Mouse (Mus musculus) olfactory bulb, adult 2 months (tissue): Measurements from ENCODE around the gene Golga7b. TPM values are rescaled to one million over a fixed set of nuclear protein-coding genes. Genes with fewer than 3 reads are reported as not detected.

ENCODE experiments used
- H3K27ac ChIP-seq: fragments of 200-500 bp; 2 replicates; pipeline ENCODE4 v1.5.1; 2012; ENCODE audit warnings: low read depth, low read length; ENCODE audit not compliant: insufficient read depth
- H3K4me1 ChIP-seq: fragments of 200-500 bp; 2 replicates; pipeline ENCODE4 v1.6.1; 2012; ENCODE audit warnings: low read length; ENCODE audit not compliant: control insufficient read depth, insufficient read depth
- H3K4me3 ChIP-seq: fragments of 200-500 bp; 2 replicates; pipeline ENCODE4 v1.5.1; 2012; ENCODE audit warnings: mild to moderate bottlenecking, low read depth, low read length, moderate library complexity; ENCODE audit not compliant: insufficient read depth
- CTCF ChIP-seq: fragments of 200-500 bp; IDR thresholded peaks from 2 replicates; pipeline ENCODE4 v1.5.1; 2012; ENCODE audit warnings: low read depth, mild to moderate bottlenecking, low read length, moderate library complexity; ENCODE audit not compliant: insufficient read depth
- POLR2A ChIP-seq: fragments of 200-500 bp; IDR thresholded peaks from 2 replicates; pipeline ENCODE4 v1.6.1; 2012; ENCODE audit warnings: mild to moderate bottlenecking, low read depth, low read length, moderate library complexity; ENCODE audit not compliant: insufficient read depth
- WGBS: fragments of 180-500 bp; shearing (Covaris S2); methylation state at CpG from one replicate; pipeline ENCODE4 v1.1.7; 2018; 5-methylcytosine and 5-hydroxymethylcytosine counted together
- polyA plus RNA-seq: library from polyadenylated mRNA; stranded (reverse); fragments of >200 nt; gene quantifications from 2 replicates; pipeline ENCODE4 v1.2.4, GENCODE M21; 2012; ENCODE audit warnings: low replicate concordance; ENCODE audit not compliant: missing spikeins, insufficient read depth, insufficient read length

Gene Golga7b
- polyA plus RNA-seq, 1 experiment, result not detected

GRCm38 (mm10) chr19:42279611-42280010, 32.2 kb downstream of the Golga7b start:
- TF ChIP-seq POLR2A (no peak), CTCF (no peak)
- peaks cover 12% of the 10 kb centered on the region for H3K4me1 ChIP-seq
- 82% methylated on average over 3 of the region's 3 CpGs for WGBS
- H3K4me3 ChIP-seq, result no peak overlapping the region
- no peak overlapping the region for H3K27ac ChIP-seq

- Histone ChIP-seq H3K27ac (no peak overlapping the region), H3K4me3 (no peak overlapping the region), H3K4me1 (peaks cover 4% of the 10 kb centered on the region; the same call in 1 of the 2 replicates)
- 89% methylated on average over 8 of the region's 8 CpGs for WGBS
- TF ChIP-seq CTCF, result no peak
- TF ChIP-seq POLR2A, result no peak
These were observed 36.8 kb downstream of the Golga7b start for GRCm38 (mm10) chr19:42284178-42284577.

- 86% methylated on average over 4 of the region's 4 CpGs for WGBS
- Histone ChIP-seq H3K4me3 (no peak overlapping the region), H3K27ac (no peak overlapping the region), H3K4me1 (peaks cover 14% of the 10 kb centered on the region)
- no peak for TF ChIP-seq CTCF
- TF ChIP-seq POLR2A, result no peak
These were observed 41.0 kb downstream of the Golga7b start for GRCm38 (mm10) chr19:42288361-42288760.

DNA sequence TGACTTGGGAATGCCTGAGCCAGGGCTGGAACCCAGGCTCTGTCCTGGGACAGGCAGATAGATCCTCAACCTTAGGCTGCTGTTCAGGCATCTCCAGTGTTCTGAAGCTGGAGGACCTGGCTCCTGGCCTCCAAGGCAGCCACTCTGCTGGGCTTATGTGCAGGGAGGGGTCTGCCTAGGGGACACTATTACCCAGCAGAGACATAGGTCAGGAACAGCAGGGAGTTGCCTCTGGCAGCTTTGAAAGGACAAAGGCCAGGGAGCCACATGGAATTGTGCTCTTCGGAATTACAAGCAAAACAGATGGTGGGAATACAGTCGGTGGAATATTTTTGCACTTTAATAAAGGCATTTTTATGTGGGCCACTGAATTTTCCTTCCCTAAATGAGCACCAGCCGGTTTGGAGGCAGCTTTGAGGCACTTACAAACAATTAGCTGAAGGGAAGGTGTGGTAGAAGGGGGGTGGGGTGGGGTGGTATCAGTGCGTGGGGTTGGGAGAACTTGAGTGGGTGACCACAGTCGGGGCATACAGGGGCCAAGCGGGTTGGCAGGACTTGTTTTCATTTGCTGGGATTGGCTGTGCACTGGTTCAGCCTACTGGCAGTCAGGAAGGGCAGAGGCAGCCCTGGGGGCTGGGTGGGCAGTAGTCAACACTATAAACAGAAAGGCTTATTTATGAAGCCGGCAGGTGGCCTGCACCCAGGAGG, 43.7 kb downstream of the Golga7b start:
- no peak for TF ChIP-seq POLR2A
- no peak for TF ChIP-seq CTCF
- no peak overlapping the region for H3K4me3 ChIP-seq
- 52% methylated on average over 7 of the region's 7 CpGs for WGBS
- H3K27ac ChIP-seq, result no peak overlapping the region
- peaks cover 18% of the 10 kb centered on the region for H3K4me1 ChIP-seq

- H3K27ac ChIP-seq, result no peak overlapping the region
- 79% methylated on average over 8 of the region's 8 CpGs for WGBS
- H3K4me1 ChIP-seq, result peaks cover 18% of the 10 kb centered on the region
- H3K4me3 ChIP-seq, result no peak overlapping the region
- no peak for TF ChIP-seq CTCF
- no peak for TF ChIP-seq POLR2A
These were observed 44.7 kb downstream of the Golga7b start for GRCm38 (mm10) chr19:42292106-42292505.

GRCm38 (mm10) chr19:42293216-42293615, 45.8 kb downstream of the Golga7b start:
- Histone ChIP-seq H3K4me1 (peaks cover 18% of the 10 kb centered on the region), H3K4me3 (no peak overlapping the region), H3K27ac (no peak overlapping the region)
- no peak for TF ChIP-seq CTCF
- no peak for TF ChIP-seq POLR2A
- 61% methylated on average over 6 of the region's 6 CpGs for WGBS

DNA sequence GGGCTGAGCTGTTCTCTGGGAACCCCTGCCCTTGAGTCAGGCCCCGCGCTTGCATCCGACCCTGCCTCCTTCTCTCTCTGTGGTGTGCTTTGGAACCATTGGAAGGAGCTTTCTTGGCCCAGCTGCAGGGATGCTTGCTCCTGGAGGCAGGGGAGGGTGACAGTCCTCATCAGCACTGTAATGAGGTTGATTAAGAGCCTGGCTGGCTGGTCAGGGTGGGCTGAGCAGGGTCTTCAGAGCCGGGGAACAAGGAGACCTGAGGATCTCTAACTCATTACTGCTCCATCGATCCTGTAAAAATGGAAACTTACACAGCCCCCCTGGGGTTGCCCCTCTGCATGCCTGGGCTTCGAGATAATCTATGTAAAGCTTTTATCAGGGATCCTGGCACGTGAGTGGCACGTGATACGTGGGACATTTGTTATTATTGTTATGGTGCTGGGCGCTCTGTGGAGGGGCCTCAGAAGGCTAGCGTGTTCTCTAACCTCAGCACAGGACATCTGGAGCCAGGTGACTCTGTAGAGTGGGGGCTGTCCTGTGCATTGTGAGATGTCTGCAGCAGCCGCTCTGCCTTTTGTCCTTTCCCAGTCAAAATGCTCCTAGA, 55.9 kb downstream of the Golga7b start:
- 72% methylated on average over 12 of the region's 12 CpGs for WGBS
- H3K4me1 ChIP-seq, result peaks cover 17% of the 10 kb centered on the region
- no peak overlapping the region for H3K27ac ChIP-seq
- TF ChIP-seq CTCF, result no peak
- TF ChIP-seq POLR2A, result no peak
- H3K4me3 ChIP-seq, result no peak overlapping the region

GRCm38 (mm10) chr19:42304506-42304905, 57.1 kb downstream of the Golga7b start:
- Histone ChIP-seq H3K4me3 (no peak overlapping the region), H3K27ac (no peak overlapping the region), H3K4me1 (peaks cover 21% of the 10 kb centered on the region)
- TF ChIP-seq POLR2A (no peak), CTCF (no peak)
- WGBS, result 97% methylated on average over 13 of the region's 13 CpGs

GRCm38 (mm10) chr19:42305746-42306145, 58.4 kb downstream of the Golga7b start:
- 83% methylated on average over 8 of the region's 8 CpGs for WGBS
- Histone ChIP-seq H3K4me1 (peaks cover 19% of the 10 kb centered on the region), H3K27ac (no peak overlapping the region), H3K4me3 (no peak overlapping the region)
- TF ChIP-seq POLR2A, result no peak
- no peak for TF ChIP-seq CTCF

DNA sequence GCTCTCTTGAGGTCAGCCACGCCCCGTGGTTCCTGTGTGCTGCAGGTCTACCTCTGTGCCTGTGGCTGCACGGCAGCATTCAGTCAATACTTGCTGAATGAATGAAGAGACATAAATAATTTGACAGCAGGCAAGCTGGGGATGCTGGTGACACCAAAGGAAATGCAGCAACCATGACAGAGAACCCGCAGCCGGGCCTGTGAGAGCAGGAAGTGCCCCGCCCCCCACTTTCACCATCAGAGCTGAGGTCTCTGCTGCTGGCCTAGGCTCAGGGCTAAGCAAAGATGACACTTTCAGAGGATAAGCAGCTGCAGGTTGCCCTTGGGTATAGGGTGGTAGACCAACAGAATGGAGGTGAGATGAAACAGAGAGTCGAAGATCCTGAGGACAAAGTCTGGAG, 58.8 kb downstream of the Golga7b start:
- H3K27ac ChIP-seq, result no peak overlapping the region
- 87% methylated on average over 7 of the region's 7 CpGs for WGBS
- H3K4me1 ChIP-seq, result peaks cover 18% of the 10 kb centered on the region
- H3K4me3 ChIP-seq, result no peak overlapping the region
- TF ChIP-seq POLR2A, result no peak
- no peak for TF ChIP-seq CTCF
